Mouse (Mus musculus): ENCODE measurements around the gene Apol6.

DNA sequence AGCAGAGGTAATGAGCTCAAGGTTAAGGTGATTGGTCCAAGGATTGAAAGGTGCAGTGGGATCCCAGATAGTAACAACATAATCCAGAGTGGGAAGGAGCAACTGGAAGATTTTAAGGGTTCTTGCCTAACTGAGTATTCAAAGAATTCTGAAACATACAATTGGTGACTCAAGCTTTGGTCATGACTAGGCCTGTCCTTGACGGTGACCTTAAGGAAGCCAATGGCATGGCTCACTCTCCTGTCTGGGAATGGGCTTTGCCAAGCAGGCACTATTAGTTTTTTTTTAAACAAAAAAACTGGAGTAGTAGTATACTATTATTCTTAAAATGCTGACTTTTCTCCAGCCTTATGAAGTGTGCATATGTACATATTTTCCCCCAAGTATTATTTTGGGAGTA lies 50.7 kb downstream of the Apol6 start:
- no peak for TF ChIP-seq CTCF (IDR thresholded peaks at IDR 0.05; ENCODE audit: low read depth)
- no peak for TF ChIP-seq EP300 (IDR thresholded peaks at IDR 0.05; ENCODE audit: low read depth)
